10 mouse cellular contexts compared by ENCODE assay signal in the genomic region with DNA sequence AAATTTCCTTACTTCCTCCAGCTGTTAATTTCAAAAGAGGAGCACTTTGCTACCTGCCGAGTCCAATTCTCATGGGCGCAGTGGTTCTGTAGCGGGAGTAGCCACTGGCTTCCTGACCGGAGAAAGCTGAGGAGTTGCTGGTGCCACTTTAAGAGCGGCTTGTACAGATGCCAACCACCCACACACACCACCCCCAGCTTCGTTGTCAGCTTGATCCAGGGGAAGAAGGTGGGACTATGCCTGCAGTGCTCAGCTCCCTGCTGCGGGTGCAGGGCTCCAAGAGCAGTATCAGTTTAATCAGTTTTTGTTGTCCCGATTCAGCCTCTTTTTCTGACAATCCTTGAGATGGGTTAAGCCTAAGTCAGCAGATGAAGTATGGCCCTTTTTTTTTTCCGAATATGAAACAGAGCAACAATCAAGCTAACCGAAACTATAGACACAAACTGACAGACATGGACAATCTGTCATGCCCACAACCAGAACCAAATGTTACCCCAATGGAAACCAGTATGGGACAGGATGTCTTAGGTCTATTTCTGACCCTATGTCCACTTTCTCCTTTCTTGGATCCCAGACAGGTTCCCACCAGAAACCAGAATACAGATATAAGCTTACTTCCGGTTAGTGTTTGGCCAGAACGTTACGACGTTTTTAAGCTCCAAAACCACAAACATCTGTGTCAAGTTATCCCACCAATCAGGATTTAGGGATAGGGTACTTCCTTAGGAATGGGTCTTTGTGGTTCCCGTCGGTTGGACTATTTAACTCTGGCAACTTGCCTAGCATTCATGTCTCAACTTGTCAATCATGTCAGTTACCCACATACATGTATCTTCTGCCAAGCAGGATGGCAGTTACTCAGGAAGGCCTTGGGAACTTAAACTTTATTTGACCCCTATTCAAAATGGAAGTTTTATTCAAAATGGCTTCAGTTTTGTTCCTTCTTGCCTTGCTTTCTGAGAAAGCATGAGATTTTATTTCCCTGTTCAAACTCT. TPM values are rescaled to one million over a fixed set of nuclear protein-coding genes. Genes with fewer than 3 reads are reported as not detected.
A peak's percentile ranks its signal among the peaks of the same experiment; 100 is the strongest.
DNase-seq lines count a peak whose midpoint lies in the region; ATAC-seq and TF ChIP-seq lines count a peak whose summit lies in the region.
"Had no signal": no experiment of that assay in that cellular context is flagged by ENCODE, and none has a peak within 500 bp of the region (broad histone marks: within the 10 kb centered on the region; RNA-seq: fewer than 3 reads in every experiment).

No protein-coding gene starts in this region.

- no peaks in the 10 kb centered on the region for H3K4me1 ChIP-seq in cerebellum, adult 2 months (ENCODE audit: control insufficient read depth, insufficient read depth, low read length)
- no peaks in the 10 kb centered on the region for H3K4me1 ChIP-seq in midbrain, embryonic 11.5 days (ENCODE audit: control insufficient read depth, insufficient read depth, low read length)
- no peaks in the 10 kb centered on the region for H3K4me1 ChIP-seq in hindbrain, embryonic 14.5 days (replicated peaks; ENCODE audit: control insufficient read depth, insufficient read depth, low read length)
- H3K4me1 ChIP-seq: limb, embryonic 12.5 days; neural tube, embryonic 13.5 days had no signal

- H3K36me3 ChIP-seq in midbrain, embryonic 11.5 days (ENCODE audit: control insufficient read depth, insufficient read depth, low read length): no peaks in the 10 kb centered on the region
- H3K36me3 ChIP-seq in hindbrain, embryonic 14.5 days (replicated peaks; ENCODE audit: control insufficient read depth, insufficient read depth): no peaks in the 10 kb centered on the region
- H3K36me3 ChIP-seq: limb, embryonic 12.5 days; neural tube, embryonic 13.5 days had no signal

- ATAC-seq in midbrain, embryonic 11.5 days (ENCODE audit: low FRiP score): no peak
- no peak for ATAC-seq in hindbrain, embryonic 14.5 days (ENCODE audit: low FRiP score)

- intact Hi-C loops in left cerebral cortex, postnatal 14 days (cut with DNase I): no loop called here

- no peak overlapping the region for H3K9ac ChIP-seq in midbrain, embryonic 11.5 days (ENCODE audit: low read length)
- no peak overlapping the region for H3K9ac ChIP-seq in hindbrain, embryonic 14.5 days
- H3K9ac ChIP-seq: limb, embryonic 12.5 days; neural tube, embryonic 13.5 days had no signal

- WGBS in cerebellum, adult 2 months: 30% methylated on average over 16 of the region's 16 CpGs
- WGBS in midbrain, embryonic 11.5 days: 90% methylated on average over 16 of the region's 16 CpGs
- WGBS in hindbrain, embryonic 14.5 days: 83% methylated on average over 16 of the region's 16 CpGs

- peak; percentile 3 for DNase-seq in layer of hippocampus, adult 9-10 months (ENCODE audit: low spot score)
- DNase-seq in layer of hippocampus, postnatal 14 days (ENCODE audit: low spot score in 2 of 2): no peak
- DNase-seq in cerebellum, adult 2 months: peak; percentile 23 to 34
- DNase-seq in left cerebral cortex, postnatal 14 days (ENCODE audit: low spot score in 2 of 2): peak; percentile 42 to 50
- peak; percentile 55 for DNase-seq in testis, postnatal 10 days (ENCODE audit: low spot score)
- no peak for DNase-seq in midbrain, embryonic 11.5 days (ENCODE audit: low spot score, missing footprints)
- DNase-seq in c-Kit-positive CD71-positive TER-119-positive erythroid progenitor cells, embryonic 14.5 days (ENCODE audit: low spot score): no peak
- no peak for DNase-seq in hindbrain, embryonic 14.5 days (ENCODE audit: low spot score)

- no peak overlapping the region for H3K4me2 ChIP-seq in midbrain, embryonic 11.5 days
- no peak overlapping the region for H3K4me2 ChIP-seq in hindbrain, embryonic 14.5 days (replicated peaks)
- H3K4me2 ChIP-seq: limb, embryonic 12.5 days; neural tube, embryonic 13.5 days had no signal

- peak overlapping the region; percentile 53 for H3K4me3 ChIP-seq in cerebellum, adult 2 months (replicated peaks; ENCODE audit: insufficient read depth, low read depth, low read length)
- no peak overlapping the region for H3K4me3 ChIP-seq in midbrain, embryonic 11.5 days (ENCODE audit: low read depth, low read length)
- H3K4me3 ChIP-seq in hindbrain, embryonic 14.5 days (replicated peaks; ENCODE audit: low read length): no peak overlapping the region
- H3K4me3 ChIP-seq: limb, embryonic 12.5 days; neural tube, embryonic 13.5 days had no signal

- H3K27me3 ChIP-seq in cerebellum, adult 2 months (ENCODE audit: control insufficient read depth, insufficient read depth, low read length): no peaks in the 10 kb centered on the region
- no peaks in the 10 kb centered on the region for H3K27me3 ChIP-seq in midbrain, embryonic 11.5 days (ENCODE audit: control insufficient read depth, insufficient read depth, low read length)
- no peaks in the 10 kb centered on the region for H3K27me3 ChIP-seq in hindbrain, embryonic 14.5 days (ENCODE audit: control insufficient read depth, insufficient read depth, low read length)
- H3K27me3 ChIP-seq: limb, embryonic 12.5 days; neural tube, embryonic 13.5 days had no signal

- no peak for TF ChIP-seq POLR2A in cerebellum, adult 2 months (IDR thresholded peaks at IDR 0.05; ENCODE audit: borderline replicate concordance, insufficient read depth, low read length)

- no peak overlapping the region for H3K27ac ChIP-seq in cerebellum, adult 2 months (ENCODE audit: insufficient read depth, low read length)
- H3K27ac ChIP-seq in midbrain, embryonic 11.5 days (ENCODE audit: low read depth, low read length): no peak overlapping the region
- H3K27ac ChIP-seq in hindbrain, embryonic 14.5 days: no peak overlapping the region
- H3K27ac ChIP-seq: limb, embryonic 12.5 days; neural tube, embryonic 13.5 days had no signal

- H3K9me3 ChIP-seq in midbrain, embryonic 11.5 days (ENCODE audit: control insufficient read depth, low read length): no peaks in the 10 kb centered on the region
- no peaks in the 10 kb centered on the region for H3K9me3 ChIP-seq in hindbrain, embryonic 14.5 days (ENCODE audit: control insufficient read depth, low read length)
- H3K9me3 ChIP-seq: limb, embryonic 12.5 days; neural tube, embryonic 13.5 days had no signal

- TF ChIP-seq CTCF in cerebellum, adult 2 months (IDR thresholded peaks at IDR 0.05; ENCODE audit: borderline replicate concordance, insufficient read depth, low read depth, low read length): no peak

RNA-seq across cellular contexts. Expression of gene Cd163, which starts 17.3 kb away (rescaled TPM):
- 1 to 10 TPM; 3.7 to 3.9 TPM for total RNA-seq in layer of hippocampus, postnatal 14 days (2021)
- 0.29 and 0.43 TPM in 2 replicates for polyA plus RNA-seq in cerebellum, adult 2 months (2012; rRNA removed)
- total RNA-seq in left cerebral cortex, postnatal 14 days (2021): 1 to 10 TPM; 2.5 to 4.7 TPM
- polyA plus RNA-seq in midbrain, embryonic 11.5 days (2014; fragmentation: Nextera tagmentation; extraction: Ambion mirVana): 0.03 TPM in 1 of 2 replicates, not detected in the other
- 0.27 and 0.67 TPM in 2 replicates for polyA plus RNA-seq in hindbrain, embryonic 14.5 days (2014; fragmentation: Nextera tagmentation; extraction: Ambion mirVana)
- polyA plus RNA-seq: limb, embryonic 12.5 days had no signal

Comparison
In these comparisons a context has a peak if more than half of its experiments do, and no peak if none do; other contexts are left out.
1. DNase-seq: peak in layer of hippocampus, adult 9-10 months (single experiment), cerebellum, adult 2 months (2 of 2), left cerebral cortex, postnatal 14 days (2 of 2) and testis, postnatal 10 days (single experiment); none in layer of hippocampus, postnatal 14 days (0 of 2), midbrain, embryonic 11.5 days (single experiment), c-Kit-positive CD71-positive TER-119-positive erythroid progenitor cells, embryonic 14.5 days (single experiment) and hindbrain, embryonic 14.5 days (single experiment).